Mouse (Mus musculus) adrenal gland, postnatal 25 days (tissue): ENCODE data around the gene Hemk1. TPM values are rescaled to one million over a fixed set of nuclear protein-coding genes. Genes with fewer than 3 reads are reported as not detected.
A peak's percentile ranks its signal among the peaks of the same experiment; 100 is the strongest.
"Not testable (repeated sequence)": the region's sequence is repeated elsewhere in the genome, so short reads cannot be mapped to it uniquely, and the experiment has no call there.

Source experiments
- DNase-seq: peaks from one replicate; pipeline ENCODE4 v3.0.0; 2021; ENCODE audit warnings: mixed read lengths
- total RNA-seq: library from RNA; stranded (reverse); gene quantifications from 2 replicates; pipeline ENCODE4 v1.2.3, GENCODE M21; 2021

Gene Hemk1
- total RNA-seq, 1 experiment from 2014 or later = 21.9 TPM

- DNase-seq = no peak
These were observed 29.7 kb downstream of the Hemk1 start for GRCm38 (mm10) chr9:107308346-107309000.

DNA sequence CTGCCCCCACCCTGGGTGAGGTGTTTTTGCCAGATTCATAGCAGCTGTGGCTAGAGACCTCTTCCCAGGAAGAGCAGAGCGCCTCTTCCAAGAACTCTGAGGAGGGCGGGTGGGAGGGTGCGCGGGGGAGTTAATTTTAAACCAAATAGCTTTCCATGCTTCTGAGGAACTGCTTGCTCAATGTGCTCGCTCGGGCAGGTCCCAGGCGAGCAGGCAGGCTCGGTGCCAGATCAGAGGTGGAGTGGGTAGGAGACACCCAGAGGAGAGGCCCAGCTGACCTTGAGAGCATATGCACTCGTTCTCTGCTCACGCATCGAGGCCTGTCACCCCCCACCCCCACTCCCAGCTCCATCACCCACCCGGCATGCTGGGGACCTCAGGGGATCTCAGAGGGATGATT, 30.3 kb downstream of the Hemk1 start:
- DNase-seq = peak; percentile 75

DNA sequence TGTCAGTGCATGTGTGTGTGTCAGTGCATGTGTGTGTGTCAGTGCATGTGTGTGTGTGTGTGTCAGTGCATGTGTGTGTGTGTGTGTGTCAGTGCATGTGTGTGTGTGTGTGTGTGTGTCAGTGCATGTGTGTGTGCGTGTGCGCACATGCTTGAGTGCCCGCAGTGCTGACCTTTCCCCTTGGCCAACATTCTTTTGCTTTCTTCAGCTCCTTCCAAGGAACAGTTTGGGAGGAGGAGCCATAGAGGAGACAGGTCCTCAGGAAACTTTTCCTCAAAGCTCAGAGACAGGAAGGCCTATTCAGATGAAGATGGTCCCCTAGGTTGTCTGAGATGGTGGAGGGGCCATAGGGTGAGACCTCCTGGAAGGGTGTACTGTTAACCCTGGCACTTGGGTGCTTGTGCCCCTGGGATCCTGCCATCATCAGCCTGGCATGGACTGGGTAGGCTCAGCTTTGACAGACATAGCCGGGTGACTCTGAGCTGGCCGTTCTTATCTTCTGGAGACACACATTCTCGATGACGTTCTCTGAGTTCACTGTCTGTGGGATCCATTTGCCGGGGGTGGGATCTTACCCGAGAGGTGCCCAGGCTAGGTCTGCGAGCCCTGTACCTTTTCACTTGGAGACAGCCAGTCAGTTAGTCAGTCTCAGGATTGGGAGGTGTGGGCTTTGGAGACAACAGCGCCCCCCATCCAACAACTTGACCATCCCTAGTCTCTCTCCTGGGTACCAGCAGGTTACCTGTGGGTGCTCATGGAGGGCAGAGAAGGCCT, 30.9 kb downstream of the Hemk1 start:
- DNase-seq = no peak

DNA sequence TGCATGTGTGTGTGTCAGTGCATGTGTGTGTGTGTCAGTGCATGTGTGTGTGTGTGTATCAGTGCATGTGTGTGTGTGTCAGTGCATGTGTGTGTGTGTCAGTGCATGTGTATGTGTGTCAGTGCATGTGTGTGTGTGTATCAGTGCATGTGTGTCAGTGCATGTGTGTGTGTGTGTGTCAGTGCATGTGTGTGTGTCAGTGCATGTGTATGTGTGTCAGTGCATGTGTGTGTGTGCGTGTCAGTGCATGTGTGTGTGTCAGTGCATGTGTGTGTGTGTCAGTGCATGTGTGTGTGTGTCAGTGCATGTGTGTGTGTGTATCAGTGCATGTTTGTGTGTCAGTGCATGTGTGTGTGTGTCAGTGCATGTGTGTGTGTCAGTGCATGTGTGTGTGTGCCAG, 31.5 kb downstream of the Hemk1 start:
- DNase-seq = not testable (repeated sequence)

GRCm38 (mm10) chr9:107305601-107306542, 32.3 kb downstream of the Hemk1 start:
- no peak for DNase-seq

- no peak for DNase-seq
These were observed 33.1 kb downstream of the Hemk1 start for GRCm38 (mm10) chr9:107305012-107305411.

GRCm38 (mm10) chr9:107304383-107304782, 33.8 kb downstream of the Hemk1 start:
- no peak for DNase-seq

DNA sequence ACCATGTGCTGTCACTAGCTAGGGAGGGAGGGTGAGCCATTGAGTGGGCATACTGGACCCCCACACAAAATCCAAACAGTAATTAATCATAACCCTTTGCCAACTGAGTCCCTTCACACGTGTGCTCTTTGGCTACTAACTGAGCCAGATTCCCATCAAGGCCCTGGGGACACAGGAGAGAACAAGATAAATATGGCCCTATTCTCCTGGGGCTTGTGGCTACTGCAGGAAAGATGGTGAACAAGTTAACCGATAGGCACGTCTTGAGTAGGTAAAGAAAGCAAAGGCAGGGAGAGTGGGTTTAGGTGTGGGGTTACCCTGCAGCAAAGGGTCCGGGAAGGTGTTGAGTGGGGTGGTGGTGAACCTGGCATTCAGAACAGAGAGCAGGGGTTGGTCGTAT, 34.2 kb downstream of the Hemk1 start:
- no peak for DNase-seq

GRCm38 (mm10) chr9:107303121-107303820, 34.9 kb downstream of the Hemk1 start:
- DNase-seq = no peak

GRCm38 (mm10) chr9:107302592-107302991, 35.6 kb downstream of the Hemk1 start:
- DNase-seq = no peak

GRCm38 (mm10) chr9:107301554-107302331, 36.4 kb downstream of the Hemk1 start:
- no peak for DNase-seq

DNA sequence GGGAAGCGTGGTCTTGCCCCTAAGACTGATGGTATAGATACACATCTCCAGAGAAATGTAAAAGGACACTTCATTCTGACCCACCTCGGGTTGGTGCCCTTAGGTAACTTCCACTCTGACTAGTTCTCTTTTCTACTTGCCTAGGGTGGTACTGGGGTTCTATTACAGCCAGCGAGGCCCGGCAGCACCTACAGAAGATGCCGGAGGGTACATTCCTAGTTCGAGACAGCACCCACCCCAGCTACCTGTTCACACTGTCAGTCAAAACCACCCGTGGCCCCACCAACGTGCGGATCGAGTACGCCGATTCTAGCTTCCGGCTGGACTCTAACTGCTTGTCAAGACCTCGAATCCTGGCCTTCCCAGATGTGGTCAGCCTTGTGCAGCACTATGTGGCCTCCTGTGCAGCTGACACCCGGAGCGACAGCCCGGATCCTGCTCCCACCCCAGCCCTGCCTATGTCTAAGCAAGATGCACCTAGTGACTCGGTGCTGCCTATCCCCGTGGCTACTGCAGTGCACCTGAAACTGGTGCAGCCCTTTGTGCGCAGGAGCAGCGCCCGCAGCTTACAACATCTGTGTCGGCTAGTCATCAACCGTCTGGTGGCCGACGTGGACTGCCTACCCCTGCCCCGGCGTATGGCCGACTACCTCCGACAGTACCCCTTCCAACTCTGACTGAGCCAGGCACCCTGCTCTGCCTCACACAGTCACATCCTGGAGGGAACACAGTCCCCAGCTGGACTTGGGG, 37.8 kb downstream of the Hemk1 start:
- no peak for DNase-seq

DNA sequence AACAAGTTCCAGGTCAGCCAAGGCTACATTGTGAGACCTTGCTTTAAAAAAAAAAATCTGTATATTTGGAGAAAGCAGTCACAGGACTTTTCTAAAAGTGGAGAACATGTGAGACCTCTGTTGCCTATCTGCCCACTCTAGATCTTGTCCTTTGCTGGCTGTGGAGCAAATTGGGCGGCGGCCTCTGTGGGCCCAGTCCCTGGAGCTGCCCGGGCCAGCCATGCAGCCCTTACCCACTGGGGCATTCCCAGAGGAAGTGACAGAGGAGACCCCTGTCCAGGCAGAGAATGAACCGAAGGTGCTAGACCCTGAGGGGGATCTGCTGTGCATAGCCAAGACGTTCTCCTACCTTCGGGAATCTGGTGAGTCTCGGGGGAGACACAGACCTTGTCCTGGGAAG, 38.4 kb downstream of the Hemk1 start:
- no peak for DNase-seq

- no peak for DNase-seq
These were observed 39.3 kb downstream of the Hemk1 start for GRCm38 (mm10) chr9:107298876-107299275.

GRCm38 (mm10) chr9:107298059-107298780, 39.9 kb downstream of the Hemk1 start:
- DNase-seq = no peak

DNA sequence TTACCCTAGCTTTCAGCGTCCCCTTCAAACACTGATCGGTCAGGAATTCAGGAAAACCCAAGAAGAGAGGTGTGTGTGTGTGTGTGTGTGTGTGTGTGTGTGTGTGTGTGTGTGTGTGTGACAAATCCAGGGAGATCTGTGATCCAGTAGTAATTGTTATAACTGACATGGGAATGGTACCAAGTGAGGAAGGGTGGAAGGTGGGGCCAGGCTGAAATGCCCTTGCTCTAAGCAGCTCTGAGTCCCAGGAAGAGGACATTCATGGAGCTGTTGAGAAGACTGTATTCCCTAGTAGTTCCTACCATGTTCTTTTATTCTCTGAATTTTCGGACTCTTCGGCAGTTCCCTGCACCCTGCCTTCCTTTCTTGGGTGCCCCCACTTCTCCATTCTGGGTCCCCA, 40.5 kb downstream of the Hemk1 start:
- no peak for DNase-seq

GRCm38 (mm10) chr9:107297059-107297458, 41.1 kb downstream of the Hemk1 start:
- DNase-seq = no peak

GRCm38 (mm10) chr9:107296501-107296965, 41.6 kb downstream of the Hemk1 start:
- peak; percentile 90 for DNase-seq

GRCm38 (mm10) chr9:107296041-107296440, 42.1 kb downstream of the Hemk1 start:
- DNase-seq = no peak

GRCm38 (mm10) chr9:107296016-107296040, 42.3 kb downstream of the Hemk1 start, which contains the start of gene Cish:
Gene Cish (plus strand): TSS chr9:107296026.
- no peak for DNase-seq
